Mouse (Mus musculus) liver, embryonic 14.5 days (tissue): ENCODE measurements around the gene Gbx1. TPM values are rescaled to one million over a fixed set of nuclear protein-coding genes. Genes with fewer than 3 reads are reported as not detected.
"Not testable (repeated sequence)": the region's sequence is repeated elsewhere in the genome, so short reads cannot be mapped to it uniquely, and the experiment has no call there.

Source experiments
- ATAC-seq: fragments of 200-750 bp; cut with Nextera tagmentation; 2 replicates; pipeline ENCODE4 v1.8.0; 2017; ENCODE audit warnings: moderate number of reproducible peaks, mild to moderate bottlenecking, moderate library complexity; ENCODE audit not compliant: insufficient read depth
- DNase-seq, 3 experiments: peaks; one replicate each; pipeline ENCODE4 v3.0.0-alpha.2; 2012 to 2013; ENCODE audit warnings: low read depth in 3 of 3, low spot score in 3 of 3
- H3K27ac ChIP-seq: fragments of 300-500 bp; sonication (generic); 2 replicates; pipeline ENCODE4 v1.5.1; 2014; ENCODE audit warnings: moderate library complexity, mild to moderate bottlenecking, control low read depth, inconsistent platforms
- H3K27me3 ChIP-seq: fragments of 300-500 bp; sonication (generic); 2 replicates; pipeline ENCODE4 v1.6.1; 2014; ENCODE audit warnings: mild to moderate bottlenecking, low read length, moderate library complexity; ENCODE audit not compliant: control insufficient read depth, insufficient read depth
- H3K36me3 ChIP-seq: fragments of 300-500 bp; sonication (generic); replicated peaks from 2 replicates; pipeline ENCODE4 v1.6.1; 2014; ENCODE audit warnings: low read depth; ENCODE audit not compliant: control insufficient read depth, insufficient read depth
- H3K4me1 ChIP-seq, 2 experiments: fragments of 200-500 bp in 1 of 2; fragments of 300-500 bp in 1 of 2; sonication (generic) in 1 of 2; replicated peaks; 2 replicates each; pipeline ENCODE4 v1.6.1; 2012 to 2014; ENCODE audit warnings: antibody characterized with exemption in 1 of 2, inconsistent platforms in 1 of 2, low read length in 1 of 2; ENCODE audit not compliant: control insufficient read depth in 2 of 2, insufficient read depth in 2 of 2
- H3K4me2 ChIP-seq: fragments of 300-500 bp; sonication (generic); 2 replicates; pipeline ENCODE4 v1.6.1; 2014; ENCODE audit warnings: low read depth, mild to moderate bottlenecking, control low read depth, moderate library complexity
- H3K4me3 ChIP-seq, 2 experiments: fragments of 200-500 bp in 1 of 2; fragments of 300-500 bp in 1 of 2; sonication (generic) in 1 of 2; 2 replicates each; pipeline ENCODE4 v1.5.1; 2012 to 2014; ENCODE audit warnings: low read depth in 2 of 2, low read length in 2 of 2, mild to moderate bottlenecking in 2 of 2, control low read depth in 1 of 2, inconsistent platforms in 1 of 2, moderate library complexity in 1 of 2; ENCODE audit not compliant: insufficient read depth in 1 of 2
- H3K9ac ChIP-seq: fragments of 300-500 bp; sonication (generic); replicated peaks from 2 replicates; pipeline ENCODE4 v1.6.1; 2014; ENCODE audit warnings: mild to moderate bottlenecking, control low read depth, moderate library complexity
- H3K9me3 ChIP-seq: fragments of 300-500 bp; sonication (generic); 2 replicates; pipeline ENCODE4 v1.6.1; 2016; ENCODE audit warnings: low read length, mixed read lengths; ENCODE audit not compliant: control insufficient read depth
- CTCF ChIP-seq: IDR thresholded peaks from 2 replicates; pipeline ENCODE4 v1.5.1; 2016; ENCODE audit warnings: antibody characterized with exemption, low read depth, control low read depth
- EP300 ChIP-seq: IDR thresholded peaks from 2 replicates; pipeline ENCODE4 v1.6.1; 2016; ENCODE audit warnings: antibody characterized with exemption, low read depth
- WGBS: fragments of 180-500 bp; shearing (Covaris S2); extraction: QIAGEN DNeasy Blood & Tissue Kit; methylation state at CpG from one replicate; pipeline ENCODE4 v1.1.7; 2014; ENCODE audit not compliant: insufficient replicate concordance; 5-methylcytosine and 5-hydroxymethylcytosine counted together
- polyA plus RNA-seq, 2 experiments: library from polyadenylated mRNA; depleted of rRNA in 1 of 2; stranded (reverse) in 1 of 2; unstranded in 1 of 2; fragments of >200 nt; fragmentation: Nextera tagmentation in 1 of 2; extraction: Ambion mirVana in 1 of 2; gene quantifications; 2 replicates each; pipeline versions ENCODE4 v1.2.1 to v1.2.3; 2012 to 2014

The Gbx1 gene
- polyA plus RNA-seq (2012; rRNA removed) = not detected in 2 replicates
- polyA plus RNA-seq (2014; fragmentation: Nextera tagmentation; extraction: Ambion mirVana) = not detected in 2 replicates

DNA sequence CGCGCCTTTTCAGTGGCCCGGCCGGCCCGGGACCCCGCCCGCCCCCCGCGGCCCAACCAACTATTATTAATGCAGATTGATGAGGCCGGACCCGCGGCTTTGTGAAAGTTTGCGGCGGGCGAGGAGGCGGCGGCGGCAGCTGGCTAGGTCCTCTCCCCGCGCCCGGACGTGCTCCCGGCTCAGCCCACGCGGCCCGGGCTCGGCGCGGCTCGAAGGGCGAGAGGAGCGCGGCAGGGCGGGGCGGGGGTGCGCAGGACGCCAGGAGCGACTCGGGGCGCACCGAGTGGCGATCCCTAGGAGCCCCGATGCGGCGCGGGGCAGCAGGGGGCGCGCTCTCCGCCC is at the start of gene Gbx1:
Gene Gbx1, minus strand, starts transcription at position 314 of the 342 bp plus-strand sequence.
- H3K9me3 ChIP-seq = no peaks in the 10 kb centered on the region
- under 1% methylated on average over 47 of the region's 49 CpGs for WGBS
- H3K4me3 ChIP-seq = peak within 1 kb of the TSS in 1 of 2 experiments; percentile 29; a peak in 2 of 4 replicates
- peaks cover 80% of the 10 kb centered on the region for H3K27me3 ChIP-seq
- ATAC-seq (no peak), DNase-seq (no peak)
- peak within 1 kb of the TSS; percentile 42 for H3K4me2 ChIP-seq
- no peaks in the 10 kb centered on the region for H3K36me3 ChIP-seq
- no peaks in the 10 kb centered on the region for H3K4me1 ChIP-seq
- H3K27ac ChIP-seq = no peak within 1 kb of the TSS
- no peak within 1 kb of the TSS for H3K9ac ChIP-seq
- no peak for TF ChIP-seq CTCF
- TF ChIP-seq EP300 = no peak

DNA sequence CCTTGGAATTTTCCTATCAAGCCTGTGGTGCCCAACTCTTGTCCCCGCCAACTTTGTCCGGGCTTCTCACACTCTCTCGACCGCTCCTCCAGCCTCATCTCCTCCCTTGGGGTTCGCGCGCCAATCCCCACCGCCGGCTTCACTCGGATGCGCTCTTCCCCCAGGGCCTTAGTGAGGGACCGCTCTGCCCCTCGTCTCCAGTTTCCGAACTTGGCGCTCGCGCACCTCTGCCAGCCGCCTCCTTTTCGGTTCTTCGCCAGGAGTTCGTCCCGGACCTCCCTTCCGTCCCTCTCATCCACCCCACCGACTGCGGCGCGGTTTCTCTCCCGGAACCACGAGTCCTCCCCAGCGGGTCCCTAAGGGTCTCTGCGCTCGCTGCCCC is 49.8 kb upstream of the Gbx1 start:
- ATAC-seq (peak; percentile 19; the same call in 1 of the 2 replicates), DNase-seq (no peak)
- peak overlapping the region; percentile 90 for H3K4me2 ChIP-seq
- H3K9me3 ChIP-seq = no peaks in the 10 kb centered on the region
- H3K4me1 ChIP-seq = peaks cover 5 to 13% of the 10 kb centered on the region in 2 experiments
- under 1% methylated on average over 32 of the region's 32 CpGs for WGBS
- H3K9ac ChIP-seq = peak overlapping the region; percentile 85
- peaks cover 32% of the 10 kb centered on the region for H3K36me3 ChIP-seq
- 0 out of 2 replicates have a peak, but pooled peaks have one; percentile 12 for TF ChIP-seq CTCF
- TF ChIP-seq EP300 = no peak
- H3K4me3 ChIP-seq = peak overlapping the region; percentile 86 to 97
- H3K27me3 ChIP-seq = no peaks in the 10 kb centered on the region
- peak overlapping the region; percentile 6 for H3K27ac ChIP-seq

DNA sequence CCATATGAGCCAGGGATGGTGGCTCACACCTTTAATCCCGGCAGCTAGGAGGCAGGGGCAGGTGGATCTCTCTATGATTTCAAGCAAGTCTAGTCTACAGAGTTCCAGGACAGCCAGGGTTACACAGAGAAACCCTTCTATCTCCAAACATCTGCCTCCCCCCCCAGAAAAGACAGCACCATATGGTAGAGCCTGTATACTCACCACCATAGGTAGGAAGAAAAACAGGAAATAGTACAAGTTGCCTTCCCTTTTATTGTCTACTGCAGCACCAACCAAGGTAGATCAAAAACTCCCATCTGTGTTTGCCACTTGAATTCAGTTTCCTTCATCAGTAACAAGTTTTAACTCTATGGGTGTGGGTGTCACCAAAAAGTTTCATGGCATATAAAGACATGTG is 48.9 kb upstream of the Gbx1 start:
- peak overlapping the region; percentile 90 for H3K4me2 ChIP-seq
- H3K9me3 ChIP-seq = no peaks in the 10 kb centered on the region
- H3K27me3 ChIP-seq = no peaks in the 10 kb centered on the region
- TF ChIP-seq EP300 (no peak), CTCF (no peak)
- peaks cover 5 to 13% of the 10 kb centered on the region in 2 experiments for H3K4me1 ChIP-seq
- H3K4me3 ChIP-seq = peak overlapping the region in 1 of 2 experiments; percentile 86; a peak in 3 of 4 replicates
- DNase-seq (no peak), ATAC-seq (no peak)
- H3K36me3 ChIP-seq = peaks cover 40% of the 10 kb centered on the region
- H3K9ac ChIP-seq = peak overlapping the region; percentile 85; the same call in 1 of the 2 replicates
- no peak overlapping the region for H3K27ac ChIP-seq
- 70% methylated on average over 1 of the region's 1 CpGs for WGBS

DNA sequence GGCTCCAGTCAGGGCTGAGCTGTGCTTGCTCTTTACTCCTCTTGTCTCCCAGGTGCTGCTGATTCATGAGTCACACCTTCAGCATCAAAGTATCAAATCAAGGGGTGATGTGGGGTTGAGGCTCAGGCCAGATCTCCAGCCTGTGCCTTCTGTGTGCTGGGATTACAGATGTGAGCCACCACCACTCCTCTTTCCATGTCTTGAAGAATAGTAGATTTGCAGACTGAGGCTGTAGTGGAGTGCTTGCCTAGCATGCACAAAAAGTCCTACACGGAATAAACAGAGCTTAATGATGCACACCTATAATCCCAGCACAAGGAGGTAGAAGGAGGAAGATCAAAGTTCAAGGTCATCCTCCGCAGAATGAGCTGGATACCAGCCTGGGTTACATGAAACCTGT is 29.7 kb upstream of the Gbx1 start, which contains the start of gene 4931409K22Rik:
Gene 4931409K22Rik, minus strand, starts transcription at position 101 of the 400 bp plus-strand sequence.
- no peaks in the 10 kb centered on the region for H3K36me3 ChIP-seq
- H3K4me3 ChIP-seq = no peak within 1 kb of the TSS
- ATAC-seq (no peak), DNase-seq (no peak)
- WGBS = 54% methylated on average over 2 of the region's 2 CpGs
- H3K4me1 ChIP-seq = no peaks in the 10 kb centered on the region
- H3K27me3 ChIP-seq = no peaks in the 10 kb centered on the region
- no peak within 1 kb of the TSS for H3K9ac ChIP-seq
- H3K9me3 ChIP-seq = no peaks in the 10 kb centered on the region
- H3K27ac ChIP-seq = no peak within 1 kb of the TSS
- no peak within 1 kb of the TSS for H3K4me2 ChIP-seq
- TF ChIP-seq CTCF = no peak
- no peak for TF ChIP-seq EP300

DNA sequence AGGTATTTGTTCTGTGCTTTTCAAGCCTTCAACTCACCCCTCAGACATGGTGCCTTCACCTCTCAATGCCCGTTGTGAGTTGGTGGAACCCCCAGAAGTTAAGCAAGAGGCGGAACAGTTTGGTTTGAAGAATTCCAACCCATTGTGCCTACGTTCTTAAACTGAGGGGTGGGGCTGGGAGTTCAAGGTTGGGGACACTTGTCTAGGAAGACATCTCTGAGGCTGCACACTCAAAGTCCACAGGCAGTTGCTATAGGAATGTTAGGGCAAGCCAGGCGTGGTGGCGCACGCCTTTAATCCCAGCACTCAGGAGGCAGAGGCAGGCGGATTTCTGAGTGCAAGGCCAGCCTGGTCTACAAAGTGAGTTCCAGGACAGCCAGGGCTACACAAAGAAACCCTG is 28.3 kb upstream of the Gbx1 start:
- WGBS = 74% methylated on average over 7 of the region's 7 CpGs
- not testable (repeated sequence) for H3K4me3 ChIP-seq, H3K9me3 ChIP-seq, H3K4me2 ChIP-seq, H3K9ac ChIP-seq, H3K4me1 ChIP-seq, H3K27ac ChIP-seq, H3K27me3 ChIP-seq, ATAC-seq, DNase-seq, H3K36me3 ChIP-seq
